In the genomic region with DNA sequence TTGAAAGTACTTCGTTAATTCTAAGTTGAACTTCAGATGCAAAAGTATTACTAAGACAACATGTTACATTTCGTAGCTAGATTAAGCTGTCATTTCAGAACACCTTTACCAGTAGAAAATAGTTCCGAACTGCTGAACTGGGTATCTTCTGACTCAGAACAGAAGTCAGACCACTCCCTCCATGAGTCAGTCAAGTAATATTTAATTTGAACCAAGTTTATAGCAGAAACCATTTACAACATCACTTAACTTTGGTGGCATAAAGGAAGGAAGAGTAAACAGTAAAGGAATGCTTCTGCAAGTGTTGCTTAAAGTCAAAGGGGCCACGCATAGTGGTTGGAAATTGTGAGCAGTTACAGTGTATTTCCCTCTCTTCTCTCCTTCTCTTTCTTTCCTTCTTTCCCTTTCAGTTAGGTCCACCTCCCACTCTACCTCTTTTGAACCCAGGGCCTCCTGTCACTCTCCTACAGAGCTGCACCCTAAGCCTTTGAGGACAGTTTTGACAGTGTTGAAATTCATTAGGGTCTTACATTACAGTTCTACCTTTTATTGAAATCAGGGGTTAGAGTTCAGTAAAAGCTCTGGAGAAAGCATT, we compare ENCODE assay signal across 15 mouse cellular contexts. TPM values are rescaled to one million over a fixed set of nuclear protein-coding genes. Genes with fewer than 3 reads are reported as not detected.
DNase-seq lines count a peak whose midpoint lies in the region; ATAC-seq and TF ChIP-seq lines count a peak whose summit lies in the region.
"Had no signal": no experiment of that assay in that cellular context is flagged by ENCODE, and none has a peak within 500 bp of the region (broad histone marks: within the 10 kb centered on the region; RNA-seq: fewer than 3 reads in every experiment).

No protein-coding gene starts in this region.

- peaks cover 80% of the 10 kb centered on the region for H3K79me2 ChIP-seq in C2C12 (ENCODE audit: control insufficient read depth, insufficient read depth)

- H3K9ac ChIP-seq in kidney, embryonic 14.5 days (ENCODE audit: low read depth, low read length) = peak overlapping the region; percentile 18; the same call in 1 of the 2 replicates
- no peak overlapping the region for H3K9ac ChIP-seq in embryonic facial prominence, embryonic 14.5 days (ENCODE audit: low read depth, low read length)
- H3K9ac ChIP-seq in liver, embryonic 12.5 days = 0 out of 2 replicates have a peak overlapping the region, but pooled peaks have one; percentile 95

- H3K27me3 ChIP-seq in kidney, embryonic 14.5 days (ENCODE audit: control insufficient read depth, insufficient read depth, low read length) = no peaks in the 10 kb centered on the region
- H3K27me3 ChIP-seq in kidney, adult 2 months (replicated peaks; ENCODE audit: control insufficient read depth, insufficient read depth, low read length) = no peaks in the 10 kb centered on the region
- H3K27me3 ChIP-seq in C2C12 (ENCODE audit: control insufficient read depth, insufficient read depth, insufficient read length) = no peaks in the 10 kb centered on the region
- no peaks in the 10 kb centered on the region for H3K27me3 ChIP-seq in embryonic facial prominence, embryonic 14.5 days (replicated peaks; ENCODE audit: control insufficient read depth, insufficient read depth, low read length)
- no peaks in the 10 kb centered on the region for H3K27me3 ChIP-seq in liver, embryonic 12.5 days (replicated peaks)

- no peaks in the 10 kb centered on the region for H3K9me3 ChIP-seq in kidney, embryonic 14.5 days (ENCODE audit: control insufficient read depth, low read length)
- no peaks in the 10 kb centered on the region for H3K9me3 ChIP-seq in embryonic facial prominence, embryonic 14.5 days (ENCODE audit: control insufficient read depth, low read length)
- no peaks in the 10 kb centered on the region for H3K9me3 ChIP-seq in liver, embryonic 12.5 days (replicated peaks)
- H3K9me3 ChIP-seq: midbrain, embryonic 10.5 days had no signal

- 75% methylated on average over 4 of the region's 4 CpGs for WGBS in kidney, embryonic 14.5 days
- 41% methylated on average over 4 of the region's 4 CpGs for WGBS in kidney, adult 2 months
- WGBS in embryonic facial prominence, embryonic 14.5 days = 68% methylated on average over 4 of the region's 4 CpGs
- WGBS in liver, embryonic 12.5 days (ENCODE audit: insufficient replicate concordance) = 69% methylated on average over 4 of the region's 4 CpGs

- no peak for TF ChIP-seq CTCF in kidney, adult 2 months (conservative IDR thresholded peaks at IDR 0.05; ENCODE audit: insufficient read depth, insufficient read length, low read depth, low read length)
- no peak for TF ChIP-seq CTCF in C2C12 (IDR thresholded peaks at IDR 0.05; ENCODE audit: control insufficient read depth, insufficient read depth, insufficient read length)

- H3K27ac ChIP-seq in kidney, embryonic 14.5 days (ENCODE audit: low read depth, low read length) = no peak overlapping the region
- H3K27ac ChIP-seq in kidney, adult 2 months (ENCODE audit: insufficient read depth, low read depth, low read length) = no peak overlapping the region
- no peak overlapping the region for H3K27ac ChIP-seq in embryonic facial prominence, embryonic 14.5 days (replicated peaks; ENCODE audit: low read depth, low read length)
- H3K27ac ChIP-seq in liver, embryonic 12.5 days = peak overlapping the region; percentile 94
- H3K27ac ChIP-seq: midbrain, embryonic 10.5 days had no signal

- no peak for TF ChIP-seq POLR2A in kidney, adult 2 months (IDR thresholded peaks at IDR 0.05; ENCODE audit: low read depth, low read length)

- H3K36me3 ChIP-seq in kidney, embryonic 14.5 days (ENCODE audit: control insufficient read depth, insufficient read depth, low read length) = no peaks in the 10 kb centered on the region
- H3K36me3 ChIP-seq in kidney, adult 2 months (ENCODE audit: control insufficient read depth, insufficient read depth, low read length) = no peaks in the 10 kb centered on the region
- no peaks in the 10 kb centered on the region for H3K36me3 ChIP-seq in C2C12 (ENCODE audit: control insufficient read depth, insufficient read depth)
- no peaks in the 10 kb centered on the region for H3K36me3 ChIP-seq in embryonic facial prominence, embryonic 14.5 days (ENCODE audit: control insufficient read depth, insufficient read depth, low read length)
- H3K36me3 ChIP-seq in liver, embryonic 12.5 days = peaks cover 16% of the 10 kb centered on the region

- ATAC-seq in kidney, embryonic 14.5 days (ENCODE audit: low FRiP score, low TSS enrichment) = no peak
- no peak for ATAC-seq in embryonic facial prominence, embryonic 14.5 days (ENCODE audit: low read depth)
- no peak for ATAC-seq in liver, embryonic 12.5 days
- ATAC-seq: forebrain, embryonic 16.5 days had no signal

- no peak overlapping the region for H3K4me2 ChIP-seq in kidney, embryonic 14.5 days (replicated peaks; ENCODE audit: low read depth, low read length)
- H3K4me2 ChIP-seq in embryonic facial prominence, embryonic 14.5 days (ENCODE audit: low read depth, low read length) = 0 out of 2 replicates have a peak overlapping the region, but pooled peaks have one; percentile 80
- peak overlapping the region; percentile 92 for H3K4me2 ChIP-seq in liver, embryonic 12.5 days

- H3K79me3 ChIP-seq in C2C12 (ENCODE audit: low read depth) = peaks cover 78% of the 10 kb centered on the region

- no peak overlapping the region for H3ac ChIP-seq in C2C12 (ENCODE audit: control insufficient read depth, insufficient read length, low read depth)

- H3K4me3 ChIP-seq in kidney, embryonic 14.5 days (ENCODE audit: low read length) = no peak overlapping the region
- no peak overlapping the region for H3K4me3 ChIP-seq in kidney, adult 2 months (ENCODE audit: insufficient read depth, low read depth, low read length)
- H3K4me3 ChIP-seq in C2C12 (ENCODE audit: insufficient read depth, poor library complexity, severe bottlenecking) = no peak overlapping the region
- no peak overlapping the region for H3K4me3 ChIP-seq in embryonic facial prominence, embryonic 14.5 days (ENCODE audit: low read depth, low read length)
- peak overlapping the region; percentile 93; the same call in 1 of the 2 replicates for H3K4me3 ChIP-seq in liver, embryonic 12.5 days

- DNase-seq in kidney, adult 2 months = no peak
- no peak for DNase-seq in embryonic facial prominence, embryonic 14.5 days (ENCODE audit: low spot score)
- no peak for DNase-seq in embryo, embryonic 11 days
- no peak for DNase-seq in adrenal gland, postnatal 36 days
- no peak for DNase-seq in adrenal gland, postnatal 4 days (ENCODE audit: low spot score in 2 of 2)
- DNase-seq: adrenal gland, postnatal 10 days; cerebellum, adult 11-12 months; kidney, adult 11 months; layer of hippocampus, postnatal 36 days; right cerebral cortex, postnatal 14 days had no signal

- peaks cover 44% of the 10 kb centered on the region for H3K4me1 ChIP-seq in kidney, embryonic 14.5 days (ENCODE audit: control insufficient read depth, insufficient read depth, low read length)
- H3K4me1 ChIP-seq in kidney, adult 2 months (ENCODE audit: control insufficient read depth, insufficient read depth, low read length) = peaks cover 17% of the 10 kb centered on the region
- peaks cover 35% of the 10 kb centered on the region for H3K4me1 ChIP-seq in embryonic facial prominence, embryonic 14.5 days (ENCODE audit: control insufficient read depth, insufficient read depth, low read length)
- peaks cover 81% of the 10 kb centered on the region for H3K4me1 ChIP-seq in liver, embryonic 12.5 days

TF ChIP-seq in C2C12, 6 proteins besides CTCF, POLR2A, EP300 and RAD21:
- TF ChIP-seq CEBPB (IDR thresholded peaks at IDR 0.05; ENCODE audit: low read depth) (peak; percentile 60), USF1 (IDR thresholded peaks at IDR 0.05; ENCODE audit: low read depth) (no peak)

RNA-seq across cellular contexts. Expression of a gene that starts 12.3 kb away (rescaled TPM):
- polyA plus RNA-seq in kidney, embryonic 14.5 days (2014; fragmentation: Nextera tagmentation; extraction: Ambion mirVana) = 253 and 276 TPM in 2 replicates
- polyA plus RNA-seq in kidney, adult 2 months (2012; rRNA removed) = 29.9 and 41.5 TPM in 2 replicates
- polyA plus RNA-seq in C2C12 (2012; fragmentation: generic; extraction: Trizol) = 101 TPM
- polyA plus RNA-seq in embryonic facial prominence, embryonic 14.5 days (2014; fragmentation: Nextera tagmentation; extraction: Ambion mirVana) = 306 and 319 TPM in 2 replicates
- polyA plus RNA-seq in liver, embryonic 12.5 days (2016; fragmentation: Nextera tagmentation; extraction: Ambion mirVana) = 229 and 244 TPM in 2 replicates
- total RNA-seq in adrenal gland, postnatal 36 days (2021) = 100 to 1,000 TPM; 311 to 416 TPM
- total RNA-seq in adrenal gland, postnatal 4 days (2021) = 100 to 1,000 TPM; 282 to 309 TPM
